ENCODE assay signal across 18 mouse cellular contexts in genomic region chr1:78588036-78588435, GRCm38 (mm10).
"Had no signal": no experiment of that assay in that cellular context is flagged by ENCODE, and none has a peak within 500 bp of the region (broad histone marks: within the 10 kb centered on the region; RNA-seq: fewer than 3 reads in every experiment).

No protein-coding gene starts in this region.

- H3K27me3 ChIP-seq: midbrain, embryonic 12.5 days; neural tube, embryonic 13.5 days; neural tube, embryonic 15.5 days had no signal

- DNase-seq: lung, adult 18-20 months; lung, embryonic 14.5 days; lung, postnatal 10 days; lung, postnatal 4 days; midbrain, embryonic 14.5 days; retina, postnatal 1 day; right cerebral cortex, adult 18-20 months; right cerebral cortex, postnatal 25 days; right cerebral cortex, postnatal 4 days; spleen, adult 18-20 months; thymus, adult 18-20 months; thymus, postnatal 14 days; thymus, postnatal 36 days had no signal

- H3K4me3 ChIP-seq: midbrain, embryonic 10.5 days; midbrain, embryonic 12.5 days; myocyte; neural tube, embryonic 13.5 days; neural tube, embryonic 15.5 days had no signal

- H3K27ac ChIP-seq: midbrain, embryonic 10.5 days; midbrain, embryonic 12.5 days; neural tube, embryonic 13.5 days; neural tube, embryonic 15.5 days had no signal

- H3K36me3 ChIP-seq: midbrain, embryonic 10.5 days; midbrain, embryonic 12.5 days; neural tube, embryonic 13.5 days; neural tube, embryonic 15.5 days had no signal

- H3K9me3 ChIP-seq: midbrain, embryonic 10.5 days; midbrain, embryonic 12.5 days; neural tube, embryonic 13.5 days; neural tube, embryonic 15.5 days had no signal

- H3K4me1 ChIP-seq: midbrain, embryonic 12.5 days; neural tube, embryonic 13.5 days; neural tube, embryonic 15.5 days had no signal
